Mouse (Mus musculus) thymus, adult 2 months (tissue): ENCODE results near the gene Mrgpre.

ENCODE experiments used
- CTCF ChIP-seq: fragments of 200-500 bp; IDR thresholded peaks from 2 replicates; pipeline ENCODE4 v1.5.1; 2012; ENCODE audit warnings: mild to moderate bottlenecking, control low read depth, low read length, moderate library complexity, borderline replicate concordance; ENCODE audit not compliant: control insufficient read depth, poor library complexity, insufficient read depth; ENCODE audit errors: extremely low read depth
- POLR2A ChIP-seq: fragments of 200-500 bp; IDR thresholded peaks from 2 replicates; pipeline ENCODE4 v1.6.1; 2012; ENCODE audit warnings: mild to moderate bottlenecking, low read length, control low read depth, moderate library complexity; ENCODE audit not compliant: control insufficient read depth, poor library complexity, insufficient read depth; ENCODE audit errors: extremely low read depth

DNA sequence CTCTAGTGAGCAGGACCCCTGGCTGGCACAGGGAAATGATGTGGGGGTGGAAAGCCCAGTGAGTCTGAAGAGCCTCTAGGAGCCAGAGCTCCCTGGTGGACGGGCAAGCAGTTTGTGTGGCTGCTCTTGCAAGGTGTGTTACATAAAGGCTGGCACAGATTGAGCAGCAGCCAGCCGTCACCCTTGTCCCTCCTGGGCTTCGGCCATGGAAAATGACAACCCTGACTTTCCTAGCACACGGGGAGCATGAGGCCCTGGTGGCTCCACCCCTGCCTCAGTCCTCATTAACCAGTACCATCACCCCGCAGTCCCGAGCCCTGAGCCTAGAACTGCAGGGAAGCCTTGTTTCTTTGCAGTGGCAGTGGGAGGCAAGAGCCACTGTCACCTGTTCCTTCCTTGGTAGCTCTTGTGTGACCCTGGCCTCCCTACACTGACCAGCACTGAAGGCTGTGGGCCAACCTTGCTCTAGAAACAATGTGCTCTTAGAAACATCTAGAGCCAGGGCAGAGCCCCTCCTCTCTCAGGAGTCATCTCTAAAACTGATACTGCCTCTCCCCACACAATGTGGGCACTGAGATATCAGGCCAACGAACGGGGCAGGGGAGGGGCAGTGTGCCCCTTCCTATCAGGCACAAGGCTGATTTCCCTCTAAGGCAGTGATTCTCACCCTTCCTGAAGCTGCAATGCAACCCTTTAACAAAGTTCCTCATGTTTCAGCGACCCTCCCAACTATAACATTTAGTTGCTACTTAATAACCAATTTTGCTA lies 28.8 kb downstream of the Mrgpre start:
- TF ChIP-seq CTCF (no peak), POLR2A (no peak)
